Mouse (Mus musculus): Measurements from ENCODE around the gene Fermt2. TPM values are rescaled to one million over a fixed set of nuclear protein-coding genes. Genes with fewer than 3 reads are reported as not detected.

Gene Fermt2
- polyA plus RNA-seq, 1 experiment from 2014 or later, result 177 TPM

DNA sequence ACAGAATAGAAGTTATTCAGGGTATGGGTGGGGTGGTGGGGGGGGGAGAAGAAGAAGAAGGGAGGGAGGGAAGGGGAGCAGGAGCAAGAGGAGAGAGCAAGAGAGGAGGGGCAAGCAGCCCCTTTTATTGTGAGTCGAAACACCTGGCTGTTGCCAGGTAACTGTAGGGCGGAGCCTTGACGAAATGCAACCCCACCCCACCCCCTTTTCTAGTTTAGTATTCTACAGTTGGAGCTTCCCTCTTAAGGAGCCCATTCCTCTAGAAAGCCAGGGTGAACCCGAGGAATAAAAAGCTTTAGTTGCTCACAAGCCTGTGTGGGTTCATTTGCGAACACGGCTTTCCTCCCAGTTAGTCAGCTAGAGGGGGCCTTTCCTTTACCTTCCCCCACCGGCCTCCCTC is 85.0 kb downstream of the Fermt2 start:
- Histone ChIP-seq H3K9ac (ENCODE audit: low read length) (no peak overlapping the region), H3K4me3 (ENCODE audit: low read depth, low read length) (no peak overlapping the region), H3K4me1 (replicated peaks; ENCODE audit: control insufficient read depth, insufficient read depth, low read length) (peaks cover 10% of the 10 kb centered on the region; the same call in 1 of the 2 replicates), H3K36me3 (ENCODE audit: control insufficient read depth, insufficient read depth, low read length) (no peaks in the 10 kb centered on the region), H3K4me2 (ENCODE audit: low read length) (no peak overlapping the region), H3K27ac (ENCODE audit: low read depth) (no peak overlapping the region), H3K27me3 (replicated peaks; ENCODE audit: control insufficient read depth, insufficient read depth, low read length) (no peaks in the 10 kb centered on the region), H3K9me3 (ENCODE audit: control insufficient read depth, low read length) (no peaks in the 10 kb centered on the region)
- ATAC-seq (replicated peaks; ENCODE audit: low FRiP score, low TSS enrichment, low read depth) (0 out of 2 replicates have a peak, but pooled peaks have one; percentile 56), DNase-seq (ENCODE audit: low spot score) (no peak)
- WGBS, result 43% methylated on average over 7 of the region's 7 CpGs

DNA sequence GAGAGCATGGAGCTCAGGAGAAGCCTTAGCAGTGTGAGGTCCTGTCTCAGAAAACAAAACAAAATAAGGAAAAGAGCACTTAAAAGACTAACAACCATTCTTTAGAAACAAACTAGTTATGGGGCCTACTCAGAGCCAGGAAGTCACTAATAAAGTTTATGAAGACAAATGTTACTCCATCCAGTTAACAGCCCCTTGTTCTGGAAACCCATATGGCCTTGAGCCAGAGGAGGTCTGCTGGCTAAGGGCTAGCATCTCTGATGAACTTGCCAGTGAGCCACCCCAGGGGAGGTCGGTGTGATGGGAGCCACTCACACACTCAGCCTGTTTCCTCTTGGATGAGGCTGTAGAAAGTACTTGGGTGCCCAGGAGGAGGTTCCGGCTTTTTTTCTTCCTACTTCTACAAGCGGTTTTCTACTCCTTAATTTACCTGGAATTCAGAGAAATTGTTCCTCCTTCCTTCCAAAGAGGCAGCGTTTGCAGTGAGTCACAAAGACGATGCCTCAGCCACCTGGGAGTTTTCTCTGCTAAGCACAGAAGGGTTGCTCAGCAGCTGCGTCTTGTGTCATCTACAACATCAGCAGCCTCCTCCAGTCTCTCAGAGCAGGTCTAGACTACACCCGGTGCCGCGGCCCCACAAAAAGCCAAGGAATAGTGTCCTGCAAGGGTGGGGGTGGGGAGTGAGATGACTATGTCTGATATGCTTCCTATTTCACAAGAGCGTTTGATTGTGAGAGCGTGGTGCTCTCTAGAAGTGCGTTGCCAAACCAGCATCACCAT is 86.9 kb downstream of the Fermt2 start:
- 48% methylated on average over 12 of the region's 12 CpGs for WGBS
- Histone ChIP-seq H3K27ac (ENCODE audit: low read depth) (no peak overlapping the region), H3K9me3 (ENCODE audit: control insufficient read depth, low read length) (no peaks in the 10 kb centered on the region), H3K27me3 (replicated peaks; ENCODE audit: control insufficient read depth, insufficient read depth, low read length) (no peaks in the 10 kb centered on the region), H3K4me1 (replicated peaks; ENCODE audit: control insufficient read depth, insufficient read depth, low read length) (peaks cover 14% of the 10 kb centered on the region), H3K4me2 (ENCODE audit: low read length) (no peak overlapping the region), H3K4me3 (ENCODE audit: low read depth, low read length) (no peak overlapping the region), H3K9ac (ENCODE audit: low read length) (no peak overlapping the region), H3K36me3 (ENCODE audit: control insufficient read depth, insufficient read depth, low read length) (no peaks in the 10 kb centered on the region)
- no peak for DNase-seq (ENCODE audit: low spot score)
- ATAC-seq (replicated peaks; ENCODE audit: low FRiP score, low TSS enrichment, low read depth), result no peak

GRCm38 (mm10) chr14:45441291-45441690 is 88.6 kb downstream of the Fermt2 start:
- 76% methylated on average over 6 of the region's 6 CpGs for WGBS

DNA sequence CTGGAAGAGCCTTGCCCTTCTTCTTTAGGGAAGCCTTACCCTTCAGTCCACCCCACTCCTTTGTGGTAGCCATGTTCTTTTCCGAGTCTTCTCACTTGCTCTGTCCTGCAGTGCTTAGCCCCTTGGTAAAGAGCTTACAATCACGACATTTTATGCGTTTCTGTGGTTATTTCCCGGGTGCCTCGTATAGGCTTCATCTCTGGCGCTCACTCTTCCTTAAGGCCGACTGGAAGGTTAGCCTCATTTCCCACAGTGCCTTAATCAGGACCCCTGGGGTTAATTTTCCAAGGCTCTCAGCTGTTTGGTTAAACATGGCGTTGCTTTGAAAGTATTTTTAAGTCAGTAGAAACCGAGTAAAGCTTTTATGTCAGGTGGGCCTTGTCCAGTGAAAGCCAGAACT is 90.5 kb downstream of the Fermt2 start:
- WGBS, result 82% methylated on average over 9 of the region's 9 CpGs
- no peaks in the 10 kb centered on the region for H3K9me3 ChIP-seq (ENCODE audit: control insufficient read depth, low read length)
- no peak overlapping the region for H3K9ac ChIP-seq (ENCODE audit: low read length)
- no peak overlapping the region for H3K27ac ChIP-seq (ENCODE audit: low read depth)
- H3K4me3 ChIP-seq (ENCODE audit: low read depth, low read length), result no peak overlapping the region
- H3K36me3 ChIP-seq (ENCODE audit: control insufficient read depth, insufficient read depth, low read length), result no peaks in the 10 kb centered on the region
- no peak for ATAC-seq (replicated peaks; ENCODE audit: low FRiP score, low TSS enrichment, low read depth)
- H3K4me2 ChIP-seq (ENCODE audit: low read length), result no peak overlapping the region
- no peaks in the 10 kb centered on the region for H3K27me3 ChIP-seq (replicated peaks; ENCODE audit: control insufficient read depth, insufficient read depth, low read length)
- DNase-seq (ENCODE audit: low spot score), result no peak
- H3K4me1 ChIP-seq (replicated peaks; ENCODE audit: control insufficient read depth, insufficient read depth, low read length), result peaks cover 14% of the 10 kb centered on the region

More at GRCm38 (mm10) chr14:45441291-45441690, 88.6 kb downstream of the Fermt2 start:
- Histone ChIP-seq H3K4me3 (ENCODE audit: low read depth, low read length) (no peak overlapping the region), H3K4me1 (replicated peaks; ENCODE audit: control insufficient read depth, insufficient read depth, low read length) (peaks cover 17% of the 10 kb centered on the region), H3K36me3 (ENCODE audit: control insufficient read depth, insufficient read depth, low read length) (no peaks in the 10 kb centered on the region), H3K4me2 (ENCODE audit: low read length) (no peak overlapping the region), H3K9ac (ENCODE audit: low read length) (no peak overlapping the region), H3K9me3 (ENCODE audit: control insufficient read depth, low read length) (no peaks in the 10 kb centered on the region), H3K27ac (ENCODE audit: low read depth) (no peak overlapping the region), H3K27me3 (replicated peaks; ENCODE audit: control insufficient read depth, insufficient read depth, low read length) (no peaks in the 10 kb centered on the region)
- DNase-seq (ENCODE audit: low spot score) (no peak), ATAC-seq (replicated peaks; ENCODE audit: low FRiP score, low TSS enrichment, low read depth) (no peak)

GRCm38 (mm10) chr14:45438931-45439275 is 91.0 kb downstream of the Fermt2 start:
- ATAC-seq (replicated peaks; ENCODE audit: low FRiP score, low TSS enrichment, low read depth), result no peak
- DNase-seq (ENCODE audit: low spot score), result no peak
- no peaks in the 10 kb centered on the region for H3K36me3 ChIP-seq (ENCODE audit: control insufficient read depth, insufficient read depth, low read length)
- no peak overlapping the region for H3K27ac ChIP-seq (ENCODE audit: low read depth)
- 94% methylated on average over 2 of the region's 2 CpGs for whole genome bisulfite sequencing
- H3K4me2 ChIP-seq (ENCODE audit: low read length), result no peak overlapping the region
- peaks cover 14% of the 10 kb centered on the region for H3K4me1 ChIP-seq (replicated peaks; ENCODE audit: control insufficient read depth, insufficient read depth, low read length)
- no peaks in the 10 kb centered on the region for H3K27me3 ChIP-seq (replicated peaks; ENCODE audit: control insufficient read depth, insufficient read depth, low read length)
- H3K9ac ChIP-seq (ENCODE audit: low read length), result no peak overlapping the region
- H3K9me3 ChIP-seq (ENCODE audit: control insufficient read depth, low read length), result no peaks in the 10 kb centered on the region
- no peak overlapping the region for H3K4me3 ChIP-seq (ENCODE audit: low read depth, low read length)

GRCm38 (mm10) chr14:45438250-45438930 is 91.5 kb downstream of the Fermt2 start:
- WGBS, result 67% methylated on average over 19 of the region's 19 CpGs

DNA sequence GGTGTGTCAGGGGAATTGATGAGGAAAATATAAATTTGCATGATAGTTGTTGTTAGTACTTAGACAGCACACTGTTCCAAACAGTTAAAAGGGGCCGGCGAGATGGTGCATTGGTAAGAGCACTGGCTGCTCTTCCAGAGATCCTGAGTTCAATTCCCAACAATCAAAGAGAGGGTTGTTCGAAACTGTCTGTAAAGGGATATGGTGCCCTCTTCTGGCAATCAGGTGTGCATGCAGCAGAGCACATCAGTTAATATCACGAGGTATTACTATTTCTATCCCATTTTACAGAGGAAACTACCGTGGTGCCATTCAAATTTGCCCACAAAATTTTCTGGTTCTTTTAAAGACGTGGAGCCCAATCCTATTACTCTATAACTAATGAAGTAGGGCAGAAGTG is 95.7 kb downstream of the Fermt2 start:
- Histone ChIP-seq H3K27ac (ENCODE audit: low read depth) (no peak overlapping the region), H3K4me2 (ENCODE audit: low read length) (no peak overlapping the region), H3K36me3 (ENCODE audit: control insufficient read depth, insufficient read depth, low read length) (no peaks in the 10 kb centered on the region), H3K9me3 (ENCODE audit: control insufficient read depth, low read length) (peaks cover 8% of the 10 kb centered on the region; the same call in 1 of the 2 replicates), H3K27me3 (replicated peaks; ENCODE audit: control insufficient read depth, insufficient read depth, low read length) (no peaks in the 10 kb centered on the region), H3K4me3 (ENCODE audit: low read depth, low read length) (no peak overlapping the region), H3K9ac (ENCODE audit: low read length) (no peak overlapping the region), H3K4me1 (replicated peaks; ENCODE audit: control insufficient read depth, insufficient read depth, low read length) (peaks cover 7% of the 10 kb centered on the region)
- WGBS, result 69% methylated on average over 6 of the region's 6 CpGs
- ATAC-seq (replicated peaks; ENCODE audit: low FRiP score, low TSS enrichment, low read depth) (no peak), DNase-seq (ENCODE audit: low spot score) (no peak)

More at GRCm38 (mm10) chr14:45438250-45438930, 91.5 kb downstream of the Fermt2 start:
- H3K27me3 ChIP-seq (replicated peaks; ENCODE audit: control insufficient read depth, insufficient read depth, low read length), result no peaks in the 10 kb centered on the region
- H3K9me3 ChIP-seq (ENCODE audit: control insufficient read depth, low read length), result no peaks in the 10 kb centered on the region
- H3K9ac ChIP-seq (ENCODE audit: low read length), result no peak overlapping the region
- no peak overlapping the region for H3K27ac ChIP-seq (ENCODE audit: low read depth)
- peaks cover 14% of the 10 kb centered on the region for H3K4me1 ChIP-seq (replicated peaks; ENCODE audit: control insufficient read depth, insufficient read depth, low read length)
- no peaks in the 10 kb centered on the region for H3K36me3 ChIP-seq (ENCODE audit: control insufficient read depth, insufficient read depth, low read length)
- DNase-seq (ENCODE audit: low spot score) (no peak), ATAC-seq (replicated peaks; ENCODE audit: low FRiP score, low TSS enrichment, low read depth) (no peak)
- H3K4me3 ChIP-seq (ENCODE audit: low read depth, low read length), result no peak overlapping the region
- H3K4me2 ChIP-seq (ENCODE audit: low read length), result no peak overlapping the region

DNA sequence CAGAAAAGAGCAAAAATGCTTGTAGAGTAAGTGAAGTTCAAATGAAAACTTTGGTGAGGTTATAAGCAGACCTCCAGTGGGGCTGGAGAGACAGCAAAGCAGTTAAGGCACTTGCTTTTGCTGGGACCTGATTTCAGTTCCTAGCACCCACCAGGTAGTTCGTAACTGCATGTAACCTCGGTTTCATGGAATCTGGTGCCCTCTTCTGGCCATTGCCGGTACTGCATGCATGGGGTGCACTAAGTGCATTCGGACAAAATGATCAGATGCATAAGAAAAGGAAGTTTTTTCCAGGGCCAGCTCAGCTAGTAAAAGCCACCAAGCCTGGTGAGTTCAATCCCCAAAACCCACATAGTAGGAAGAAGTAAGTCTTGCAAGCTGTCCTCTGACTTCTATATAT is 97.9 kb downstream of the Fermt2 start:
- 0 out of 2 replicates have a peak, but pooled peaks cover under 1% of the 10 kb centered on the region for H3K4me1 ChIP-seq (replicated peaks; ENCODE audit: control insufficient read depth, insufficient read depth, low read length)
- no peak overlapping the region for H3K27ac ChIP-seq (ENCODE audit: low read depth)
- H3K4me3 ChIP-seq (ENCODE audit: low read depth, low read length), result no peak overlapping the region
- 78% methylated on average over 4 of the region's 4 CpGs for WGBS
- H3K4me2 ChIP-seq (ENCODE audit: low read length), result no peak overlapping the region
- H3K9me3 ChIP-seq (ENCODE audit: control insufficient read depth, low read length), result peaks cover 10% of the 10 kb centered on the region; the same call in 1 of the 2 replicates
- no peaks in the 10 kb centered on the region for H3K27me3 ChIP-seq (replicated peaks; ENCODE audit: control insufficient read depth, insufficient read depth, low read length)
- DNase-seq (ENCODE audit: low spot score) (no peak), ATAC-seq (replicated peaks; ENCODE audit: low FRiP score, low TSS enrichment, low read depth) (no peak)
- no peak overlapping the region for H3K9ac ChIP-seq (ENCODE audit: low read length)
- H3K36me3 ChIP-seq (ENCODE audit: control insufficient read depth, insufficient read depth, low read length), result no peaks in the 10 kb centered on the region
